Mouse (Mus musculus): Measurements from ENCODE around the gene Rsad1. TPM values are rescaled to one million over a fixed set of nuclear protein-coding genes. Genes with fewer than 3 reads are reported as not detected.

Gene Rsad1
- polyA plus RNA-seq, 1 experiment from 2014 or later = 9.7 TPM

DNA sequence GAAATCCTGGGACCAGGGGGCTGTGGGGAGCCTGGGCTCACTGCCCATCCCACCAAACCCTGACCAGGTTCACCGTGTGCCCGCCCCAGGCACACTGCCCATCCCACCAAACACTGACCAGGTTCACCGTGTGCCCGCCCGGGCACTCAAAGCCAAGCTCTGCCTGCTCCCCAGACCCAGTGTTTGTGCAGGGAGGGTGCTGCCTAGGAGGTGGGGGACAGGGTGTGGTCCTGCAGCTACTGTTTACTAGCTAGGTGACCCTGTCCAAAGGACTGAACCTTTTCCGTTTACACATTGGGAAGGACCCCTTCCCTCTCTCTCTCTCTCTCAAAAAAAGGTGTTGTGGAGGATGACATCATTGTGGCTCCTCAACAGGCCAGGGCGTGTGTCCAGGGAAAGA is 18.3 kb upstream of the Rsad1 start:
- no peak for ATAC-seq (replicated peaks)
- WGBS = 91% methylated on average over 7 of the region's 7 CpGs
- H3K4me3 ChIP-seq = no peak overlapping the region
- H3K9me3 ChIP-seq = no peaks in the 10 kb centered on the region
- H3K27me3 ChIP-seq (replicated peaks) = peaks cover 29% of the 10 kb centered on the region
- H3K9ac ChIP-seq = no peak overlapping the region
- peaks cover 11% of the 10 kb centered on the region for H3K4me1 ChIP-seq
- H3K4me2 ChIP-seq = no peak overlapping the region
- H3K36me3 ChIP-seq (replicated peaks) = no peaks in the 10 kb centered on the region
- no peak overlapping the region for H3K27ac ChIP-seq

DNA sequence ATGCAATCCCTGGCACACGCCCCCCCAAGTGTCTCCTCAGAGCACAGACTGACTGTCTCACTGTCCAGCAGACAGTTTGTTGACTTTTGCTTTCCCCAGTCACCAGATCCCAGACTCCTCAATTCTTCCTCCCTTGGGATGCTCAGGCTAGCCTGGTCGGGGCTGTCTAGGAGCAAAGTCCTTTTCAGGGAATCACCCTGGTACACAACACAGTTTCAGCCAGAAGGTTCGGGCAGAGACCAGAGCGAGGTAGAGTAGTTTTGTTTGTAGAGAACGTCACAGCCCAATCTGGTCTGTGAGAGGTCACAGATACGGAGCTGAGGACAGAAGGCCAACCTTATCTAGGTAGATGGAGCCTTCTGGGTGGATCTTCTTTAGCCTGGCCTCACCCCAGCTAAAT is 17.5 kb upstream of the Rsad1 start:
- Histone ChIP-seq H3K36me3 (replicated peaks) (no peaks in the 10 kb centered on the region), H3K4me2 (no peak overlapping the region), H3K9me3 (no peaks in the 10 kb centered on the region), H3K9ac (no peak overlapping the region), H3K4me1 (peaks cover 11% of the 10 kb centered on the region), H3K4me3 (no peak overlapping the region), H3K27ac (no peak overlapping the region), H3K27me3 (replicated peaks) (peaks cover 29% of the 10 kb centered on the region)
- WGBS = 87% methylated on average over 6 of the region's 6 CpGs
- no peak for ATAC-seq (replicated peaks)

DNA sequence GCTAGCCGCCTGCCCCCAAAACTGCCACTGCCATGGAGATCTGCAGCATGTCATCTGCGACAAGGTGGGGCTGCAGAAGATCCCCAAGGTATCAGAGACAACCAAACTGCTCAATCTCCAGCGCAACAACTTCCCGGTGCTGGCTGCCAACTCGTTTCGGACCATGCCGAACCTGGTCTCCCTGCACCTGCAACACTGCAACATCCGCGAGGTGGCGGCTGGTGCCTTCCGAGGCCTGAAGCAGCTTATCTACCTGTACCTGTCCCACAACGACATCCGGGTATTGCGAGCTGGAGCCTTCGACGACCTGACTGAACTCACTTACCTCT is 16.1 kb upstream of the Rsad1 start:
- Histone ChIP-seq H3K27ac (no peak overlapping the region), H3K9ac (no peak overlapping the region), H3K4me1 (peaks cover 11% of the 10 kb centered on the region), H3K36me3 (replicated peaks) (no peaks in the 10 kb centered on the region), H3K9me3 (no peaks in the 10 kb centered on the region), H3K4me2 (peak overlapping the region; percentile 41), H3K27me3 (replicated peaks) (peaks cover 29% of the 10 kb centered on the region), H3K4me3 (peak overlapping the region; percentile 20)
- 12% methylated on average over 16 of the region's 16 CpGs for WGBS
- no peak for ATAC-seq (replicated peaks)

DNA sequence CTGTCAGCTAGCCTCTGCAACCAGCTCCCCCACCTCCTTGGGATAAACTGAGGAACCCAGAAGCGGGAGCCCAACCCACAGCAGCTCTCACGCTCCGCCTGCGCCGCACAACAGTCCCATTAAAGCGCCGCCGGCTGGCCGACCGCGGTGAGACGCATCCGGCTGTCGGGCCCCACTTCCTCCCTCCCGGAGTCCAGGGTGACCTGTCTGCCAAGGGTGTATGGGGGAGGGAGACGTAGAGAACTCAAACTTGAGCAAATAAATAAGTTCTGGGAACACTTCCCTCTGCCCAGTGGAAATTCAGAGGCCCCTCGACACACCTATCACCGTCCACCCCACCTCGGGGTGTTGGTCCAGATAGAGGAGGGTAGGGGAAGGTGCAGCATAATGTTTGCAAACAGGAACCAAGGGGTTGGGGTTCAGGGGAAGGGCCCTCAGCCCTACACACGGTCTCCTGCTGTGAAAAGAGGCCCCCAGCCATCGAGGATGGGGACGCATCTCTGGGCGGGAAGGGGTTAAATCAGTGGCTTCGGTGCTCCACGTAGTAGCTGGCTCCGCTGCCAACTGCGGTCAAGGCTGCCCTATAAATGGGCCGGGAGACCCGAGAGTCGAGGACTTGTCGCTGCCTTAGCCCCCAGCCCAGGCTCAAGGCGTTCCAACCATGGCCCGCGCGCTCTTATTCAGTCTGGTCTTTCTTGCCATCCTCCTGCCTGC is 15.5 kb upstream of the Rsad1 start, which contains the start of gene Chad:
TSS of gene Chad (plus strand) at position 611 of the 714 bp plus-strand sequence.
- Histone ChIP-seq H3K4me3 (peak within 1 kb of the TSS; percentile 20), H3K9me3 (no peaks in the 10 kb centered on the region), H3K27ac (no peak within 1 kb of the TSS), H3K27me3 (replicated peaks) (peaks cover 29% of the 10 kb centered on the region), H3K9ac (no peak within 1 kb of the TSS), H3K4me2 (peak within 1 kb of the TSS; percentile 41), H3K36me3 (replicated peaks) (no peaks in the 10 kb centered on the region), H3K4me1 (peaks cover 11% of the 10 kb centered on the region)
- WGBS = 3% methylated on average over 35 of the region's 35 CpGs
- 0 out of 2 replicates have a peak, but pooled peaks have one; percentile 20 for ATAC-seq (replicated peaks)

DNA sequence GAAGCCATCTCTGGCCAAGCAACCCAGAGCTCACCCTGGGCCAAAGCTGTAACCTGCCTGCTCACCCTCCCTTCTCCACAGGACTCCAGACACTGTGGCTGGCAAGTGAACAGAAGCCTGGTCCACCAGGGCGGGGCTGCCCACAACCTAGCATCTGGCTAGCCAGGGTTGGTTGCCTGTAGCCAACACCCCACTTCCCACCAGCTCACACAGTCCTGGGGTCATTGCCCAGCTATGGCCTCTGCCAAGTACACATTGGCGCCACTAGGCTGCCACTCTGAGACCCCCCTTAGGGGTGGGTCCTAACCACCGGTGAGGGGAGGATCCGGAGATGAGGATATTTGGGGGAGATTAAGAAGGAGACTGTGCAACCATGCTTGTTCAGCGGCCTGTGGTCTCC is 14.8 kb upstream of the Rsad1 start:
- WGBS = 56% methylated on average over 5 of the region's 5 CpGs
- Histone ChIP-seq H3K27ac (no peak overlapping the region), H3K4me1 (peaks cover 11% of the 10 kb centered on the region), H3K9ac (no peak overlapping the region), H3K36me3 (replicated peaks) (no peaks in the 10 kb centered on the region), H3K27me3 (replicated peaks) (peaks cover 29% of the 10 kb centered on the region), H3K4me3 (no peak overlapping the region), H3K4me2 (peak overlapping the region; percentile 41), H3K9me3 (no peaks in the 10 kb centered on the region)
- ATAC-seq (replicated peaks) = no peak

DNA sequence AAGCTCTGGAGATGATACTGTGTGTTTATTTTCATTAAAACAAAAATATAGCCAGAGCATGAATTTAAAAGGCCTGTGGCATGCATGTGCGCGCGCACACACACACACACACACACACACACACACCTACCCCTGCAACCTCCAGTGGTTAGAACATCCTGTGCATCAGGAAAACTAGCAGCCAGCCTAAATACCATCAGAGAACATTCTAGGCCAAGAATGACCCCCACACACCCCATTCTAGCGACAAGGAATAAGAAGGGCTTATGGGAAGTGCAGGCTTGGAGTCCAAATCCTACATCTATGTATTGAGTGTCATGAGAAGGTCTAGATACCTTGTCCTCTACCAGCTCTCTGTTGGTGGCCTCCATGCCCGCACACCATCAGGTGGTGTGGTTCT is 14.3 kb upstream of the Rsad1 start:
- Histone ChIP-seq H3K9ac (no peak overlapping the region), H3K4me1 (peaks cover 11% of the 10 kb centered on the region), H3K9me3 (no peaks in the 10 kb centered on the region), H3K27me3 (replicated peaks) (peaks cover 29% of the 10 kb centered on the region), H3K36me3 (replicated peaks) (no peaks in the 10 kb centered on the region), H3K4me2 (no peak overlapping the region), H3K4me3 (no peak overlapping the region), H3K27ac (no peak overlapping the region)
- no peak for ATAC-seq (replicated peaks)
- 95% methylated on average over 5 of the region's 5 CpGs for WGBS

DNA sequence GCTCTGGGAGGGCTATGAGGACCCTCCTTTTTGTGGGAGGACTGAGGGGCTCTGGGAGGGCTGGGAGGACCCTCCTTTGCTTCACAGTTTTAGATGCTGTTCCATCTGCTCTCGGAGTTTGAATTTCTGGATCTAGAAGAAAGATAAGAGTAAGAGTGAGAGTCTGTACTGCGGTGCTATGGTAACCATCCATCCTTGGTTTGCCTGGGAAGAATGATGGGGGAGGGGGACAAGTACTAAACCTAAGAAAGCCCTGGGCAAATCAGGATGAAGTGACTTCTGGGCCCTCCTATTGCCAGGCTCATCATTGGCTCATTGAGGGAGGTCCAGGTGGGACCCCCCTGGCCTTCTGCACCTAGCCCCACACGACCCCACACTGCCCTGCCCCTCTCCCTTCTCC is 9.2 kb upstream of the Rsad1 start:
- WGBS = 74% methylated on average over 3 of the region's 3 CpGs
- no peak overlapping the region for H3K4me2 ChIP-seq
- no peak overlapping the region for H3K9ac ChIP-seq
- no peak overlapping the region for H3K27ac ChIP-seq
- no peaks in the 10 kb centered on the region for H3K9me3 ChIP-seq
- no peaks in the 10 kb centered on the region for H3K36me3 ChIP-seq (replicated peaks)
- H3K4me3 ChIP-seq = no peak overlapping the region
- ATAC-seq (replicated peaks) = no peak
- H3K4me1 ChIP-seq = no peaks in the 10 kb centered on the region
- no peaks in the 10 kb centered on the region for H3K27me3 ChIP-seq (replicated peaks)

DNA sequence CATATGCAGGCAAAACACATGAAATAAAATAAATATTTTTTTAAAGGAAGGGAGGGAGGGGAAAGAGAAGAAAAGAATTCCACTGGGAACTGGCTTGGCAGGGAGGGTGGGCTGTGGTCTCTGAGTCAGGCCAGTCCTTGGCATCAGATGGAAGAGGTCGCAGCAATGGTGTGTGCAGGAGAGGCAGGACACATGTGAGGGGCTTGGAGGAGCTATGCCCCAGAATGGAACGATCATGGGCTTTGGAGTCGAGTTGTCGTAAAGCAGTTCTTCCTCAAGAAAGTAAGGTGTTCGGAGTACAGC is 1.3 kb upstream of the Rsad1 start:
- Histone ChIP-seq H3K4me3 (no peak overlapping the region), H3K36me3 (replicated peaks) (no peaks in the 10 kb centered on the region), H3K9ac (no peak overlapping the region), H3K27me3 (replicated peaks) (no peaks in the 10 kb centered on the region), H3K27ac (no peak overlapping the region), H3K9me3 (no peaks in the 10 kb centered on the region), H3K4me2 (no peak overlapping the region), H3K4me1 (peaks cover 6% of the 10 kb centered on the region)
- no peak for ATAC-seq (replicated peaks)
- 95% methylated on average over 5 of the region's 5 CpGs for WGBS

DNA sequence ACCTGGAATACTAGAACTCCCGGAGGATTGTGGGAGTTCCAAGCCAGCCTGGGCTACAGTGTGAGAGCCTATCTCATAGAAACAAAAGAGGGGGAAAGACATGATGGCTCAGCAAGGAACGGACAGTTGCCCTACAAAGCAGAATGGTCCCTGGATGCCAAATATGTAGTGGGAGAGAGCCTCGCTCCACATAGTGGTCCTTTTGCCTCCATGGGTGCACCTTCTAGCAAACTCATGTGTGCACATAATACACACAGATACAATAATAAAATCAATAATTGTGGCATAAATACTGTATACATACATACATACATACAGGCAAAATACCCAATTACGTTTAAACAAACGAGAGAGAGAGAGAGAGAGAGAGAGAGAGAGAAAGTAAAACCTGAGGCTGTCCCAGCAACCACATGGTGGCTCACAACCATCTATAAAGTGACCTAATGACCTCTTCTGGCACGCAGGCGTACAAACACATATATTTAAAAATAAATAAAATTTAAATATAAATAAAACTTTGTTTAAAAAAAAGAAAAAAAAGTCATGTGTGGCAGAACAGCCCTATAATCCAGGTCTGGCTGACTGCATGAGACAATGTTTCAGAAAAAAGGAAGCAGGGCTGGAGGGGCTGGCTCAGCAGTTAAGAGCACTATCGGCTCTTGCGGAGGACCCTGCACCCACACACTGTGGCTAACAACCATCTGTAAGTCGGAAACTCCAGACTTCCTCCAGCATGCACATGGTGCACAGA is 811 bp upstream of the Rsad1 start:
- H3K4me2 ChIP-seq = no peak overlapping the region
- no peak overlapping the region for H3K9ac ChIP-seq
- H3K4me1 ChIP-seq = peaks cover 6% of the 10 kb centered on the region
- H3K36me3 ChIP-seq (replicated peaks) = no peaks in the 10 kb centered on the region
- no peaks in the 10 kb centered on the region for H3K9me3 ChIP-seq
- no peak overlapping the region for H3K4me3 ChIP-seq
- ATAC-seq (replicated peaks) = no peak; the same call in 1 of the 2 replicates
- peak overlapping the region; percentile 91; the same call in 1 of the 2 replicates for H3K27ac ChIP-seq
- no peaks in the 10 kb centered on the region for H3K27me3 ChIP-seq (replicated peaks)
- WGBS = 79% methylated on average over 10 of the region's 10 CpGs

DNA sequence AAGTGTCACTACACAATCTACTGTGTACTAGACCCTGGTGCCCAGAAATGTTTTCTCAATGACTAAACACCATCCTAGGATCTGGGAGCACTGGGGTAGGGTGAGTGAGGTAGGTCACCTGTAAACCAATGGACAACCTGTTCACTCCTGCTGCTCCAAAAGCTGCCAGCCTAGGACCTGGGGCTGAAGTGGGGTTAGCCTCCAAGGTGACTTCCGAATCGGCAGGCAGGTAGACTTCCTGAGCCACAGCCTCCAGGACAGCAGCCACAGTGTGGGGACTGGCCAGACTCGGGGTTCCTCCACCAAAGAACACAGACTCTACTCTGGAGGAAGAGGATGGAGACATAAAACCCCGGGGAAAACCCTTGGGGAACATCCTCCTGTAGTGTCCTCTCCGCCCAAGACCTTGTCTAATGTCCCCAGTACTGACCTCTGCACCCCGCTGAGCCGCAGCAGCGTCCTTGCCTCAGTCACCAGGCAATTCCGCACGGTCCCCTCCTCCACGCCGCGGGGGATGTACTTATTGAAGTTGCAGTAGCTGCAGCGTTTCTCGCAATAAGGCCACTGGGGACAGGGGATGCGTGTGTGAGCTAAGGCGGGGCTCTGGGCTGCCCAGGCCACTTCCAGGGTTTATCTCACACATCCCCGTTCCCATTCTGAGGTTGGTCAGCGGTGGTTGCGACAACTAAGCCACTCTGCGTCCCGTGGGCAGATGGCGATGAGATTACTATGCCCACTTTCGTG is 842 bp downstream of the Rsad1 start:
- peak overlapping the region; percentile 91 for H3K27ac ChIP-seq
- peak overlapping the region; percentile 68 for H3K4me3 ChIP-seq
- H3K4me2 ChIP-seq = peak overlapping the region; percentile 87
- H3K27me3 ChIP-seq (replicated peaks) = no peaks in the 10 kb centered on the region
- ATAC-seq (replicated peaks) = peak; percentile 61
- peak overlapping the region; percentile 68 for H3K9ac ChIP-seq
- WGBS = 12% methylated on average over 24 of the region's 24 CpGs
- no peaks in the 10 kb centered on the region for H3K9me3 ChIP-seq
- H3K36me3 ChIP-seq (replicated peaks) = no peaks in the 10 kb centered on the region
- peaks cover 13% of the 10 kb centered on the region for H3K4me1 ChIP-seq

DNA sequence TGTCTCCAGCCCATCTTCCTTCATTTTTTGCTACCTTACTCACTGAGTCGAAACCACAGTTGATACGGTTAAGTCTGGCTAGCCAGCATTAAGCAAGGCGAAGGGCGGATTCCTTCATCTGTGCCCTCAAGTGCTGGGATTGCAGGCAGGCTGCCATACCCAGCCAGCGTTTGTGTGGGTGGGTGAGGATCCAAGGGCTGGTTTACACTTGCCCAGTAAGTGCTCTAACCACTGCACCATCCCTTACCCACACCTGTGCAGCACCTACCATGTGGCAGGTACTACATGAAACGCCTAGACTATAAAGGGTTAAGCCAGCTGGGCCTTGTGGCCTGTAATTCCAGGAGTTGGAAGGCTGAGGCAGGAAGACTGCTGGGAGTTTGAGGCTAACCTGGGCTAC is 1.8 kb downstream of the Rsad1 start:
- Histone ChIP-seq H3K36me3 (replicated peaks) (no peaks in the 10 kb centered on the region), H3K4me1 (peaks cover 13% of the 10 kb centered on the region), H3K4me2 (no peak overlapping the region), H3K4me3 (no peak overlapping the region), H3K27ac (no peak overlapping the region), H3K27me3 (replicated peaks) (no peaks in the 10 kb centered on the region), H3K9ac (no peak overlapping the region), H3K9me3 (no peaks in the 10 kb centered on the region)
- no peak for ATAC-seq (replicated peaks)
- WGBS = 92% methylated on average over 6 of the region's 6 CpGs

DNA sequence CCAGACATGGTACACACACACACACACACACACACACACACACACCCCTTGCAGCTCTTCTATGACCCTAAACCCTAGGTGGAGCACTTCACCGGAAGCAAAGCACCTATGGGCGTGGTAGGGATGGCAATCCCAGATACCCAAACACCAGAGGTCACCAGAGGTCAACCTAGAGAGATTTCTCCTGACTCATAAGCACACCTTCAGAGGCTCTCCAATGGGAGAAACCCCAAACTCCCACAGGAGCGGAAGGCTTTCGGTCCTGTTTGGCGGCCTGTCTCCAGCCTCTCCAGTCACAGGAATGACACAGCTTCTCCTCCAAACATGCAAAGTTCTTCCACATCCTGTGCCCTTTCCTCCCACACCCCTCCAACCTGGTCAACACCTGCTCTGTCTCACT is 2.7 kb downstream of the Rsad1 start:
- no peak overlapping the region for H3K4me2 ChIP-seq
- no peaks in the 10 kb centered on the region; the same call in 1 of the 2 replicates for H3K36me3 ChIP-seq (replicated peaks)
- no peaks in the 10 kb centered on the region for H3K27me3 ChIP-seq (replicated peaks)
- H3K27ac ChIP-seq = no peak overlapping the region
- ATAC-seq (replicated peaks) = no peak
- no peak overlapping the region for H3K9ac ChIP-seq
- peaks cover 13% of the 10 kb centered on the region for H3K4me1 ChIP-seq
- no peak overlapping the region for H3K4me3 ChIP-seq
- 96% methylated on average over 5 of the region's 5 CpGs for WGBS
- no peaks in the 10 kb centered on the region for H3K9me3 ChIP-seq

Data from midbrain, embryonic 15.5 days (tissue).